Mouse (Mus musculus) adrenal gland, adult 2 months (tissue): ENCODE measurements around the gene Pdhb. TPM values are rescaled to one million over a fixed set of nuclear protein-coding genes. Genes with fewer than 3 reads are reported as not detected.

Experiments used
- DNase-seq: peaks from one replicate; pipeline ENCODE4 v3.0.0; 2021
- polyA plus RNA-seq: library from polyadenylated mRNA; depleted of rRNA; stranded (reverse); fragments of >200 nt; gene quantifications from 2 replicates; pipeline ENCODE4 v1.2.3, GENCODE M21; 2012
- total RNA-seq, 2 experiments: library from RNA; stranded (reverse); gene quantifications; 2 replicates each; pipeline ENCODE4 v1.2.3; 2021

The Pdhb gene
- total and polyA plus RNA-seq, 3 experiments, result 44.5 to 340 (median 325) TPM

- DNase-seq, result no peak
Measured at GRCm38 (mm10) chr14:8191331-8191965, 18.6 kb upstream of the Pdhb start.

GRCm38 (mm10) chr14:8190556-8190955 lies 17.7 kb upstream of the Pdhb start:
- no peak for DNase-seq

DNA sequence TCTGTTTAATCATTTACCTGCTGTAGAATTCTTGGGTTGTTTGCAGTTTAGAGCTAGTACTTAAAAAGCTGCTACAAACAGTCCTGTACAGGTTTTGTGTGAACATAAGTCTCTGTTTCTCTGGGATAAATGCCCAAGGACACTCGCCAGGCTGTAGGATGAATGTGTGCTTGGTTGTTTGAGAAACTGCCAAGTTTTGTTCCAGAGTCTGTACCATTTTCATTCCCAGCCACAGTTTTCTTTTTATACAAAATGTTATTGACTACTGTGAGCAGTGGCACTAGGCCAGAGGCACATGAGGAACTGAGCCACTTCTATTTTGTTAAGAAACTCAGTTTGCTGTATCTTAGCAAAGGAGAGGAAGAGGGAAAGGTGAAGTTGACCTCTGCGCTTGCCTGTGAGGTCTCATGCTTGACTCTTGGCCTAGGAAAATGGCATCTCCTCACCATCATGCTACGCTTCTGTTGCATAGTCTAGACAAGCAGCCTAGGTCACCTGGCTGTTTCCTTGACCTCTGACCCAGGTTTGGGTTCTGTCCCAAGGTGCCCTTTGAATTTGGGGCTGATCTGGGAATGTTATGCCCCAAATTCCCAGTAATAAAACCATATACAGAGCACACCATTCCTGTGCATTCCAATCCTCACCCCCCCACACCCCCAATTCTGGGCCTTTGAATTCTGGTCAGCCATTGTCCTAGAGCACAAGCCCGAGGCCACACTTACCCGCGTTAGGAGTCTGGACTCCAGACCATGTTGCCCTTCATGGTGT lies 13.6 kb upstream of the Pdhb start:
- DNase-seq, result peak; percentile 60

DNA sequence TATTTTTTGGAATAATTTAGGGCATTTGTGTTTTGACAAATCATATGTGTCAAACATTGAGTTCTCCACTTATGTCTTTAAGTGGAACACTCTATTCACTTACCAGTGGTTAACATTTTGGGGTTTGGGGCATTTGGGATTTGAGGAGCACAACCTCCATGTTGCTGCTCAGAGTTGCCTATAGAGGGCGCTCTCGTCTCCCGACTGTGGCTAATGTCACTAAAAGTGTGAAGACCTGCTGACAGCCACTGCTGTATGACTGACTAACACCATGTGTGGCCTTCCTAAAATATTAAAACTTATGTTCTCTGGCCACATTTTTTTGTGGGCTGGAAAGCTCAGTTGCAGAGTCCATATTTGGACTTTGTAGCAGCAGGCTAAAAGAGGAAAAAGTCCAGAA lies 10.5 kb upstream of the Pdhb start:
- DNase-seq, result no peak

DNA sequence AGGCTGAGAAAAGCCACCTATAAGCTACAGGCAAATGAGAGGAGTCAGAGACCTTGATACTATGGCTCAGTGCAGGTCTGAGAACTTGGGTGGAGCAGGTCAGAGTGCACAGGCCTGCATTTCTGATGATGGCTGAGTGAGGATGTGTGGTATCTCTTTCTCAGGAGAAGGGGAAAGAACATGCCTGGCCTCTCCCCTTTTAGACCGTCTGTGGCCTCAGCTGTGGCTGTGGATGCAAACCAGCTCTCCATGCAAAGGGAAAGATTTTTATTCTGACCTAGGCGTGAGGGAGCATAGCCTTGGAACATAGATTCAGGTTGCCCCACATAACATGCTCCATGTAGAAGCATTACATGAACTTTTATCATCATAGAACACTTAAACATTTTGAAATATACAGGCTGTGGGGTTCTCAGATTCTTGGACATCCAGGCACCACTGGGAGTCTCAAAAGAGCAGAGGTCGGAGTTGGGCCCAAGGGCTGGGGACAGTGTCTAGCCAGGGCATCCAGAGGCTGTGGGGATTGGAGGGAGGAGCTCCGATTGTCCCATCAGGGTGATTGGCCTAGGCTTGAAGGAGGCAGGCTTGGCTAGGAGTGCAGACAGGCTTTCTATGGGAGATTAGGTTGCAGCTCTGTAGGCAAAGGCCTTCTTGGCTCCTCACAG lies 7.7 kb upstream of the Pdhb start:
- DNase-seq, result no peak

- DNase-seq, result peak; percentile 49
Measured at GRCm38 (mm10) chr14:8176251-8176650, 3.4 kb upstream of the Pdhb start.

- DNase-seq, result peak; percentile 42
Measured at GRCm38 (mm10) chr14:8174634-8175033, 1.8 kb upstream of the Pdhb start.

DNA sequence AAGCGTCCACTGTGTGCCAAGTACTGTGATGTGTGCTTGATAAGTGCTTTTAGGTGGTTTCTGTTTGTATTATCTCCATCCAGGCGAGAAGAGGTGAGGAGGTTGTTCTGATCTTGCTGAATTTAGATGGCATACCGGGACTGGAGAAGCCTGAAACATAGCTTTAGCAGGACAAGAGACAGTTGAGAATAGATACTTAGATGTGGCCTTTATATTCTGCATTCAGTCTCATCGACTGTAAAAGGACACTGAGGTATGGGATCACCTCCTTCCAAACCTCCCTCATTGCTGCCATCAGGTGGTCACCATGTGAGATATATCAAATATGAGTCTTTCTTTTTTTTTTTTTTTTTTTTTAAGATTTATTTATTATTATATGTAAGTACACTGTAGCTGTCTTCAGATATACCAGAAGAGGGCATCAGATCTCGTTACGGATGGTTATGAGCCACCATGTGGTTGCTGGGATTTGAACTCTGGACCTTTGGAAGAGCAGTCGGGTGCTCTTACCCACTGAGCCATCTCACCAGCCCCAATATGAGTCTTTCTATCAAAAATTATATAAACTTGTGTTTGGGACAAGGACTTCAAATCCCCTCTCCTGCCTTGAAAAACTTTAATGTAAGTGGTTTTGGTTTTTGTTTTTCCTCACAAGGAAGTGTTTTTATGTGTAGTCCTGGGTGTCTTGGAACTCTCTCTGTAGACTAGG lies 871 bp upstream of the Pdhb start:
- peak; percentile 29 for DNase-seq

GRCm38 (mm10) chr14:8164463-8164862 lies 8.4 kb downstream of the Pdhb start:
- DNase-seq, result no peak

DNA sequence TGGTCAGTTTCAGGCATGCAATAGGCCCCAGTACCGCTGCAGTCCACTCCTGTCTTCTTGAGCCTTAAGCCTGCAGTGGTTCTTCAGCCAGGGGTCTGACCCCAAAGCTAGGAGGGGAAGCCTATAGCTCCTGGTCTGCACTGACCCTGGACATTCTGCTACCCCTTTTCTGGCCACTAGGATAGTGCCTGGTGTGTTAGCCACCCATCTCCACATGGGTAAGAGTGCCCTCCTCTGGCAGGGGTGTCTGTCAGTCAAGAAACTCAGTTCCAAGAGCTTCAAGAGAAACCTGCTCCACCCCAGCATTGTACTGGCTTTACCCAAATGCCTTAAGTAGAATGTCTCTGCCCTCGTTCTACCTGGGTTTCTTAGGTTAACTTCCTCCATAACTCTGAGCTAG lies 11.0 kb downstream of the Pdhb start:
- DNase-seq, result no peak

DNA sequence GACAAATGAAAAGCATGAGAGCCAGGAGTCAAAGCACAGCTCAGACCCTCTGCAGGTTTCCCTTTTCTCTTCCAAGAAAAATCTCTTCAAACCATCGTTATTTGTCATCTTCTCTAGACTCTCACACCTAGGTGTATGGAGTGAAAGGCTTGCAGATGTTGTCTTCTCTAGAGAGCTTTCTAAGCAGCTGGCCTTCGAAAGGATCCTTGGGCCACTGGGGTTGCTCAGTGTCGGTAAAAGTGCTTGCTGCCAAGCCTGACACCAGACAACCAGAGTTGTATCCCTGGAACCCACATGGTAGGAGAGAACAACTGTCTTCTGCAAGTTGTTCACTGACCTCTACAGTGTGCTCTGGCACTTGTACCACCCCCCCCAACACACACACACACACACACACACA lies 13.7 kb downstream of the Pdhb start:
- DNase-seq, result peak; percentile 56

- DNase-seq, result peak; percentile 45
Measured at GRCm38 (mm10) chr14:8158721-8159120, 14.1 kb downstream of the Pdhb start.

DNA sequence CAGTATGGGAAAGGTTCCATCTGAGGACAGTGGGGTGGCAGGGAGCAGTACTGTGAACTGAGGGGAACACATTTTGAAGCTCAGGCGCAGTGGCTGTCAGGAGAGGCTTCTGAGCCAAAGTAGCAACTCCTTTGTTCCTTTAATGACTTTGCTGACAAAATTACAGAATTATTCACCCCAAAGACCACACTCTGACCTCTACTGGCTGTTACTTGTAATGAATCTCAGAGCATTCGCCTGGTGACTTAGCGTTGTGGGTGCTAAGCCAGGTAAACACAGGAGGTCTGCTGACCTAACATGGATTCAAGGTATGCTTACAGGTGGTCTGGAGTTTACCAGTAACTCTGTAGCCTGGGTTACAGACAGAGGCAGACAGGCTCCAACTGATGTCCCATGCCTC lies 15.9 kb downstream of the Pdhb start:
- DNase-seq, result no peak

DNA sequence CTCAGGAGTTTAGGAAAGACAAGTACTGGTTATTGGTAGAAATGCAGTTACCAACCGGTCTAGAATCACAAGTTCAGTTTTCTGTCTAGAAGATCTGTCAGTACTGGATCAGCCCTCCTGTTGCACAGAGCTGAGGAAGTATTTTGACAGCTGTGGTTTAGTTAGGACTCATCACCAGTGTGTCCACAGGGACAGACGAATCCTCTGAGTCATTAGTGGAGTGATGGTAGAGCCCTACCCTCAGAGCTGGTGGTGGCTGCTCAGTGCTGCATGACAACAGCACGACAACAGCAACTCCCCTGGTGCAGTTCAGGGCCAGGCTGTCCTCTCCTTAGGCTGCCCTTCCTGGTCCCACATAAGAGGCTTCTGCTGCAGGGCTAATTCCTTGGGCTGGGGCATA lies 18.8 kb downstream of the Pdhb start:
- no peak for DNase-seq

- no peak for DNase-seq
Measured at GRCm38 (mm10) chr14:8151757-8152156, 21.1 kb downstream of the Pdhb start.

DNA sequence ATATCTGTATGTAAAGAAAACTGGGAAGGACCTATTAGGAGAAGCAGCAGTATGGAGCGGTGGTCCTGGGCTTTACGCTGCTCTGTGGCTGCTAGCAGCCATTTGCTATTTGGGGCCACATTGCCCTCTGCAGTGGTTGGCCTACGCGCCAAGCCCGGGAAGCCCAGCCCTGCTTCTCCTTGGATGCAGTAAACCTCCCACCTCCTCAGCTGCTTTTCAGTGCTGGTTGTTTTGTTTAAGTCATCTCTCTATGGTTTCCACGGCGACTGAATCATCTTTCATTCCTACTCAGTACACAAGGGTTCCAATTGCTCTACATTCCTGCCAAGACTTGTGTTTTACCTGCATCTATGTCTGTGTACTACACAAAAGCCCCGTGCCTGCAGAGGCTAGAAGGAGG lies 24.0 kb downstream of the Pdhb start:
- no peak for DNase-seq

GRCm38 (mm10) chr14:8146611-8147223 lies 26.1 kb downstream of the Pdhb start:
- DNase-seq, result no peak

DNA sequence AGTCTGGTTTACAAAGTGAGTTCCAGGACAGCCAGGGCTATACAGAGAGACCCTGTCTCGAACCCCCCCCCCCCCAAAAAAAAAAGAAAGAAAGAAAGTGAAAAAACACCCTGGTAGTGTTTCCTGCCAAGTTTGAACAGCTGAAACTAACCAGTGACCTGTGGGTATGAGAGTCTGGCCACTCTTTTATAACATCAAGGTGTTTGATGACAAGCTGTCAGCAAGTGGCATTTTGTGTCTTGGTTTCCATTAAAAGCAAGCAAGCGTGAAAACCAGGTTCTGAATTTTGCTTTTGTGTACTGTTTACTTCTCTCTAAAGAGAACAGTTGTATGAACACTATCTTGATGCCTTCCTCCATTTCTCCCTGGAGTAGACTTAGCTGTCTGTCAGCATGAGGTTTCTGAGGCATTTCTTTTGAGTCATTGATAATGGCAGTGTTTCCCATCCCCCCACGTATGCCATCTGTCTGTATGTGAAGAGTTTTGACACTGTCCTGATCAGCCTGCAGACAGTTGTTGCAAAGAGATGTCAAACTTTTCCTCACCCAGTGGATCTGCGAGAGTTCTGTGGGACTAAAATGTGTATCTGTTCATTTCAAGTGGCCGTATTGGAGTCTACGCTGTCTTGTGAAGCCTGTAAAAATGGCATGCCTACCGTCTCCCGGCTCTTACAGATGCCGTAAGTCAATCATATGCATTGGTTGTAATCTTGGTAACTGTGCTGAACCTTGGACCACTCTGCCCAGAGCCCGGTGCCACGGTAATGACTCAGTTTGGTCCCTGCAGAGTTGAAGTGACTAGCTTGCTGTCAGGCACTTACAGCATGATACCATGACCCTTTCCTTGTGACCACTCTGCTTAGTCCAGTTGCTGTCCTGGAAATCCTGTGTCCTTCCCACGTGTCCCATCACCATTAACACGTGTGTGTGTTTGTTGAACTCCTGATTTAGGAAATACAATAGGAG lies 26.9 kb downstream of the Pdhb start:
- DNase-seq, result no peak

DNA sequence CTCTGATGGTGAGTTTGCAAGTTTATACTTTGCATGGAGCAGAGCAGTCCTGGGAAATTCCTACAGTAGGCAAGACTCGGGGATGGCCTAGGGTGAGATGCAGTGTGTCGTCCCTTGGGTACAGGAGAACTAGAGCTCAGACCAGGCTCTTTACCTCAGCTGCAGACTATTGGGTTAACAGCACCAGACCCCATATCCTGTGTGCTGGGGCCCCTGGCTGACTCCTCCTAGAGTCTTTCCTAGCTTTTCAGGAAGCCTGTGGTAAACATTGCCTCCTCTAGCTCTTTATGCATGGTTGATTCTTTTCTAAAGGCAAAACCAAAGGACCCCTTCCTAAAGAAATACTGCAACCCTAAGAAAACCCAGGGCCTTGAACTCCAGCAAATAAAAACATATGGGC lies 31.7 kb downstream of the Pdhb start:
- DNase-seq, result no peak

GRCm38 (mm10) chr14:8139724-8140710 lies 32.8 kb downstream of the Pdhb start:
- no peak for DNase-seq
